15 mouse cellular contexts compared by ENCODE assay signal in the genomic region with DNA sequence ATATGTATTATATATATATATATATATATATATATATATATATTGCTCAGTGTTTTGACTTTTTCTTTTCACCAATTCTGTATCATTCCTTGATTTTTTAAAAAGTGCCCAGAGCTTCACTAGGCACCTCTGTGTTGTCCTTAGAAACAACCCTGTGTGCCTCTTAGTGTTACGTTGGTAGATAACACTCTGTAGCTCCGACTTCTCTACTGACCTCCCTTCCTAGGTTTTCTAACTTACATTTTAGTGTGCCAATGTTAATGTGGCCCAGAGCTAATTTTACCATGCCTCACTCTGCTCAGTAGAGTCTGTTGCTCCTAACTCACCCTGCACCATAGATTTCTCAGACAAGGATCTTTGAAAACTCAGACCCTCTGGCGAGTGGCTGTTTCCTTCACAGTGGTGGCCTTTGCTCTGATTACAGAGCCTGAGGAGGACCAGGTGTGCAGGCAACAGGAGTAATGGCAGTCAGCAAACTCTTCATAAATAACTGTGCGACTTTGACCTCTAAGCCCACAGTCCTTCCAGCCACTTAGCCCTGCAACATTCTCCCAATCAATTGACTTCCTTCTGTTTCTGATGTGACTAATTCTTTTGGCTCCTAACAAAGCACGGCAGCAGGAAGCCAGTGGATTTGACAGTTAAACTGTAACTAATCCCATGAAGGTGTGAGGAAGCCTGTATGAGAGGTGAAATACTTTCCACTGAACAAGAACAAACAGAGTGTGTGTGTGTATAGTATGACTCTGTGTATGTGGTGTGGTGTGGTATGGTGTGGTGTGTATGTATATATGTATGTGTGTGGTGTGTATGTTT. TPM values are rescaled to one million over a fixed set of nuclear protein-coding genes. Genes with fewer than 3 reads are reported as not detected.
DNase-seq lines count a peak whose midpoint lies in the region; ATAC-seq and TF ChIP-seq lines count a peak whose summit lies in the region.
"Had no signal": no experiment of that assay in that cellular context is flagged by ENCODE, and none has a peak within 500 bp of the region (broad histone marks: within the 10 kb centered on the region; RNA-seq: fewer than 3 reads in every experiment).

No protein-coding gene starts in this region.

- no peak for ATAC-seq in heart, embryonic 16.5 days (replicated peaks; ENCODE audit: extremely low read depth, insufficient read depth, low FRiP score)
- ATAC-seq in intestine, embryonic 15.5 days: peak; percentile 97
- ATAC-seq in activated CD4-positive, CD25-positive, alpha-beta regulatory T cell, adult 4 months: no peak
- ATAC-seq: forebrain, embryonic 15.5 days; hindbrain, postnatal 0 days had no signal

- peaks cover 7% of the 10 kb centered on the region; the same call in 1 of the 2 replicates for H3K9me3 ChIP-seq in heart, embryonic 16.5 days (replicated peaks; ENCODE audit: control insufficient read depth, low read length)
- H3K9me3 ChIP-seq in intestine, embryonic 15.5 days: no peaks in the 10 kb centered on the region
- H3K9me3 ChIP-seq: embryonic facial prominence, embryonic 15.5 days; forebrain, embryonic 15.5 days had no signal

- intact Hi-C loops in heart, adult 2 months (cut with DNase I): no loop called here

- no peak for DNase-seq in heart, adult 2 months
- DNase-seq in 416B (ENCODE audit: low read depth): peak; percentile 56
- DNase-seq in large intestine, adult 2 months (ENCODE audit: low read depth, low spot score): peak; percentile 75
- DNase-seq in right cerebral cortex, postnatal 25 days: no peak
- no peak for DNase-seq in urinary bladder, postnatal 25 days (ENCODE audit: low spot score)
- DNase-seq: cerebellum, adult 2 months; gastrocnemius, postnatal 36 days; lung, postnatal 4 days; thymus, postnatal 36 days had no signal

- H3K36me3 ChIP-seq in heart, embryonic 16.5 days (ENCODE audit: control insufficient read depth, insufficient read depth): no peaks in the 10 kb centered on the region
- H3K36me3 ChIP-seq in heart, adult 2 months (ENCODE audit: control insufficient read depth, insufficient read depth, low read length): peaks cover 2% of the 10 kb centered on the region; the same call in 1 of the 2 replicates
- H3K36me3 ChIP-seq in intestine, embryonic 15.5 days: no peaks in the 10 kb centered on the region
- H3K36me3 ChIP-seq: embryonic facial prominence, embryonic 15.5 days; forebrain, embryonic 15.5 days had no signal

- peaks cover 10% of the 10 kb centered on the region for H3K4me1 ChIP-seq in heart, embryonic 16.5 days (ENCODE audit: control insufficient read depth, insufficient read depth, low read length)
- H3K4me1 ChIP-seq in heart, adult 2 months (ENCODE audit: control insufficient read depth, insufficient read depth, low read length): peaks cover 6% of the 10 kb centered on the region
- H3K4me1 ChIP-seq in intestine, embryonic 15.5 days (replicated peaks): no peaks in the 10 kb centered on the region
- H3K4me1 ChIP-seq: embryonic facial prominence, embryonic 15.5 days; forebrain, embryonic 15.5 days had no signal

- H3K4me2 ChIP-seq in heart, embryonic 16.5 days (ENCODE audit: low read depth, low read length): no peak overlapping the region
- H3K4me2 ChIP-seq in intestine, embryonic 15.5 days (replicated peaks): 0 out of 2 replicates have a peak overlapping the region, but pooled peaks have one; percentile 0
- H3K4me2 ChIP-seq: embryonic facial prominence, embryonic 15.5 days; forebrain, embryonic 15.5 days had no signal

- no peaks in the 10 kb centered on the region for H3K27me3 ChIP-seq in heart, embryonic 16.5 days (ENCODE audit: control insufficient read depth, insufficient read depth, low read length)
- H3K27me3 ChIP-seq in heart, adult 2 months (ENCODE audit: control insufficient read depth, insufficient read depth, low read length): no peaks in the 10 kb centered on the region
- H3K27me3 ChIP-seq in intestine, embryonic 15.5 days (replicated peaks): no peaks in the 10 kb centered on the region
- H3K27me3 ChIP-seq: embryonic facial prominence, embryonic 15.5 days; forebrain, embryonic 15.5 days had no signal

- TF ChIP-seq CTCF in heart, adult 2 months (IDR thresholded peaks at IDR 0.05): no peak

- no peak overlapping the region for H3K9ac ChIP-seq in heart, embryonic 16.5 days (ENCODE audit: low read length)
- H3K9ac ChIP-seq in heart, adult 2 months (ENCODE audit: low read depth, low read length): no peak overlapping the region
- H3K9ac ChIP-seq in intestine, embryonic 15.5 days: no peak overlapping the region
- H3K9ac ChIP-seq: embryonic facial prominence, embryonic 15.5 days; forebrain, embryonic 15.5 days had no signal

- TF ChIP-seq EP300 in heart, adult 2 months (IDR thresholded peaks at IDR 0.05; ENCODE audit: insufficient read depth, low read depth, low read length): no peak

- WGBS in heart, embryonic 16.5 days: 51% methylated on average over 5 of the region's 5 CpGs
- 56% methylated on average over 5 of the region's 5 CpGs for WGBS in heart, adult 2 months
- 43% methylated on average over 5 of the region's 5 CpGs for WGBS in intestine, embryonic 15.5 days
- WGBS in large intestine, adult 2 months: 27% methylated on average over 5 of the region's 5 CpGs

- peak overlapping the region; percentile 45 for H3K27ac ChIP-seq in heart, embryonic 16.5 days (ENCODE audit: low read length)
- H3K27ac ChIP-seq in heart, adult 2 months: no peak overlapping the region
- H3K27ac ChIP-seq in intestine, embryonic 15.5 days: peak overlapping the region; percentile 76
- H3K27ac ChIP-seq: embryonic facial prominence, embryonic 15.5 days; forebrain, embryonic 15.5 days; hindbrain, postnatal 0 days had no signal

- no peak overlapping the region for H3K4me3 ChIP-seq in heart, embryonic 16.5 days (ENCODE audit: low read length)
- no peak overlapping the region for H3K4me3 ChIP-seq in heart, adult 2 months
- no peak overlapping the region for H3K4me3 ChIP-seq in intestine, embryonic 15.5 days (replicated peaks)
- H3K4me3 ChIP-seq: embryonic facial prominence, embryonic 15.5 days; forebrain, embryonic 15.5 days had no signal

- TF ChIP-seq POLR2A in heart, adult 2 months (IDR thresholded peaks at IDR 0.05; ENCODE audit: insufficient read depth, low read depth, low read length): no peak

- H3K79me2 ChIP-seq in heart, adult 2 months (replicated peaks; ENCODE audit: control insufficient read depth, insufficient read depth, low read length): no peaks in the 10 kb centered on the region

RNA-seq across cellular contexts. Expression of a gene that starts 53.6 kb away (rescaled TPM):
- polyA plus RNA-seq in heart, embryonic 16.5 days (2015; fragmentation: Nextera tagmentation; extraction: Ambion mirVana): 310 and 348 TPM in 2 replicates
- total RNA-seq in heart, adult 2 months (2021): 100 to 1,000 TPM; 102 to 118 TPM
- 33.8 and 69.1 TPM in 2 replicates for polyA plus RNA-seq in heart, adult 2 months (2012; rRNA removed)
- 342 and 356 TPM in 2 replicates for polyA plus RNA-seq in intestine, embryonic 15.5 days (2015; fragmentation: Nextera tagmentation; extraction: Ambion mirVana)
- 99.6 and 118 TPM in 2 replicates for polyA plus RNA-seq in large intestine, adult 2 months (2012; rRNA removed)
- polyA plus RNA-seq in activated CD4-positive, CD25-positive, alpha-beta regulatory T cell, adult 4 months (2017; shearing (Covaris generic)): 100 to 1,000 TPM; 596 to 674 TPM

Comparison
In these comparisons a context has a peak if more than half of its experiments do, and no peak if none do; other contexts are left out.
1. DNase-seq: peak in 416B (single experiment) and large intestine, adult 2 months (single experiment); none in heart, adult 2 months (0 of 2), right cerebral cortex, postnatal 25 days (single experiment) and urinary bladder, postnatal 25 days (single experiment).